Mouse (Mus musculus): ENCODE results near the gene Wscd1. TPM values are rescaled to one million over a fixed set of nuclear protein-coding genes. Genes with fewer than 3 reads are reported as not detected.

Gene Wscd1
- polyA plus RNA-seq, 1 experiment from 2014 or later = 20.4 TPM

GRCm38 (mm10) chr11:71764743-71765142, 15.0 kb downstream of the Wscd1 start:
- no peak overlapping the region for H3K4me2 ChIP-seq (ENCODE audit: low read length)
- no peaks in the 10 kb centered on the region for H3K9me3 ChIP-seq (replicated peaks; ENCODE audit: low read length)
- H3K36me3 ChIP-seq (ENCODE audit: insufficient read depth, low read length) = no peaks in the 10 kb centered on the region
- ATAC-seq (replicated peaks; ENCODE audit: low FRiP score, low read depth) (no peak), DNase-seq (ENCODE audit: low spot score) (no peak)
- H3K4me1 ChIP-seq (replicated peaks; ENCODE audit: insufficient read depth, low read length) = no peaks in the 10 kb centered on the region
- H3K27me3 ChIP-seq (ENCODE audit: insufficient read depth, low read length) = no peaks in the 10 kb centered on the region
- no peak overlapping the region for H3K9ac ChIP-seq (ENCODE audit: low read depth, low read length)
- no peak overlapping the region for H3K27ac ChIP-seq
- TF ChIP-seq CTCF (IDR thresholded peaks at IDR 0.05; ENCODE audit: low read depth) = no peak
- H3K4me3 ChIP-seq (replicated peaks; ENCODE audit: low read depth, low read length) = no peak overlapping the region
- WGBS = 66% methylated on average over 2 of the region's 2 CpGs

- Histone ChIP-seq H3K4me1 (replicated peaks; ENCODE audit: insufficient read depth, low read length) (no peaks in the 10 kb centered on the region), H3K27me3 (ENCODE audit: insufficient read depth, low read length) (no peaks in the 10 kb centered on the region), H3K9ac (ENCODE audit: low read depth, low read length) (no peak overlapping the region), H3K27ac (no peak overlapping the region), H3K4me2 (ENCODE audit: low read length) (no peak overlapping the region), H3K4me3 (replicated peaks; ENCODE audit: low read depth, low read length) (no peak overlapping the region), H3K36me3 (ENCODE audit: insufficient read depth, low read length) (no peaks in the 10 kb centered on the region), H3K9me3 (replicated peaks; ENCODE audit: low read length) (no peaks in the 10 kb centered on the region)
- ATAC-seq (replicated peaks; ENCODE audit: low FRiP score, low read depth) (no peak), DNase-seq (ENCODE audit: low spot score) (no peak)
- 61% methylated on average over 6 of the region's 6 CpGs for WGBS
- TF ChIP-seq CTCF (IDR thresholded peaks at IDR 0.05; ENCODE audit: low read depth) = no peak
Observed at GRCm38 (mm10) chr11:71765335-71765734, 15.6 kb downstream of the Wscd1 start.

GRCm38 (mm10) chr11:71766380-71766779, 16.7 kb downstream of the Wscd1 start:
- Histone ChIP-seq H3K4me3 (replicated peaks; ENCODE audit: low read depth, low read length) (no peak overlapping the region), H3K9ac (ENCODE audit: low read depth, low read length) (no peak overlapping the region), H3K4me1 (replicated peaks; ENCODE audit: insufficient read depth, low read length) (no peaks in the 10 kb centered on the region), H3K4me2 (ENCODE audit: low read length) (no peak overlapping the region), H3K36me3 (ENCODE audit: insufficient read depth, low read length) (no peaks in the 10 kb centered on the region), H3K27ac (no peak overlapping the region), H3K27me3 (ENCODE audit: insufficient read depth, low read length) (no peaks in the 10 kb centered on the region), H3K9me3 (replicated peaks; ENCODE audit: low read length) (no peaks in the 10 kb centered on the region)
- DNase-seq (ENCODE audit: low spot score) = no peak
- no peak for TF ChIP-seq CTCF (IDR thresholded peaks at IDR 0.05; ENCODE audit: low read depth)
- WGBS = 88% methylated on average over 1 of the region's 1 CpGs
- no peak for ATAC-seq (replicated peaks; ENCODE audit: low FRiP score, low read depth)

- no peak overlapping the region for H3K9ac ChIP-seq (ENCODE audit: low read depth, low read length)
- H3K9me3 ChIP-seq (replicated peaks; ENCODE audit: low read length) = no peaks in the 10 kb centered on the region
- H3K27ac ChIP-seq = no peak overlapping the region
- ATAC-seq (replicated peaks; ENCODE audit: low FRiP score, low read depth) = no peak
- no peak for DNase-seq (ENCODE audit: low spot score)
- WGBS = 84% methylated on average over 3 of the region's 3 CpGs
- no peak overlapping the region for H3K4me2 ChIP-seq (ENCODE audit: low read length)
- no peaks in the 10 kb centered on the region for H3K36me3 ChIP-seq (ENCODE audit: insufficient read depth, low read length)
- no peaks in the 10 kb centered on the region for H3K27me3 ChIP-seq (ENCODE audit: insufficient read depth, low read length)
- no peak for TF ChIP-seq CTCF (IDR thresholded peaks at IDR 0.05; ENCODE audit: low read depth)
- no peak overlapping the region for H3K4me3 ChIP-seq (replicated peaks; ENCODE audit: low read depth, low read length)
- H3K4me1 ChIP-seq (replicated peaks; ENCODE audit: insufficient read depth, low read length) = 0 out of 2 replicates have a peak, but pooled peaks cover 5% of the 10 kb centered on the region
Observed at GRCm38 (mm10) chr11:71767726-71768125, 18.0 kb downstream of the Wscd1 start.

GRCm38 (mm10) chr11:71769744-71770143, 20.0 kb downstream of the Wscd1 start:
- no peak for TF ChIP-seq CTCF (IDR thresholded peaks at IDR 0.05; ENCODE audit: low read depth)
- H3K9me3 ChIP-seq (replicated peaks; ENCODE audit: low read length) = no peaks in the 10 kb centered on the region
- no peaks in the 10 kb centered on the region for H3K36me3 ChIP-seq (ENCODE audit: insufficient read depth, low read length)
- peaks cover 5% of the 10 kb centered on the region; the same call in 1 of the 2 replicates for H3K4me1 ChIP-seq (replicated peaks; ENCODE audit: insufficient read depth, low read length)
- no peaks in the 10 kb centered on the region for H3K27me3 ChIP-seq (ENCODE audit: insufficient read depth, low read length)
- no peak overlapping the region for H3K4me3 ChIP-seq (replicated peaks; ENCODE audit: low read depth, low read length)
- DNase-seq (ENCODE audit: low spot score) (no peak), ATAC-seq (replicated peaks; ENCODE audit: low FRiP score, low read depth) (no peak)
- no peak overlapping the region for H3K27ac ChIP-seq
- no peak overlapping the region for H3K9ac ChIP-seq (ENCODE audit: low read depth, low read length)
- WGBS = 45% methylated on average over 8 of the region's 8 CpGs
- H3K4me2 ChIP-seq (ENCODE audit: low read length) = no peak overlapping the region

GRCm38 (mm10) chr11:71770479-71770878, 20.8 kb downstream of the Wscd1 start:
- TF ChIP-seq CTCF (IDR thresholded peaks at IDR 0.05; ENCODE audit: low read depth) = no peak
- WGBS = 41% methylated on average over 2 of the region's 2 CpGs
- Histone ChIP-seq H3K4me1 (replicated peaks; ENCODE audit: insufficient read depth, low read length) (peaks cover 5% of the 10 kb centered on the region; the same call in 1 of the 2 replicates), H3K9ac (ENCODE audit: low read depth, low read length) (no peak overlapping the region), H3K9me3 (replicated peaks; ENCODE audit: low read length) (no peaks in the 10 kb centered on the region), H3K4me3 (replicated peaks; ENCODE audit: low read depth, low read length) (no peak overlapping the region), H3K4me2 (ENCODE audit: low read length) (no peak overlapping the region), H3K36me3 (ENCODE audit: insufficient read depth, low read length) (no peaks in the 10 kb centered on the region), H3K27me3 (ENCODE audit: insufficient read depth, low read length) (no peaks in the 10 kb centered on the region), H3K27ac (no peak overlapping the region)
- no peak for ATAC-seq (replicated peaks; ENCODE audit: low FRiP score, low read depth)
- DNase-seq (ENCODE audit: low spot score) = no peak

GRCm38 (mm10) chr11:71771074-71771473, 21.4 kb downstream of the Wscd1 start:
- H3K9me3 ChIP-seq (replicated peaks; ENCODE audit: low read length) = no peaks in the 10 kb centered on the region
- no peak for ATAC-seq (replicated peaks; ENCODE audit: low FRiP score, low read depth)
- no peak for TF ChIP-seq CTCF (IDR thresholded peaks at IDR 0.05; ENCODE audit: low read depth)
- 83% methylated on average over 7 of the region's 7 CpGs for WGBS
- no peak overlapping the region for H3K9ac ChIP-seq (ENCODE audit: low read depth, low read length)
- no peak overlapping the region for H3K4me3 ChIP-seq (replicated peaks; ENCODE audit: low read depth, low read length)
- no peak overlapping the region for H3K27ac ChIP-seq
- H3K4me2 ChIP-seq (ENCODE audit: low read length) = no peak overlapping the region
- no peaks in the 10 kb centered on the region for H3K36me3 ChIP-seq (ENCODE audit: insufficient read depth, low read length)
- no peak for DNase-seq (ENCODE audit: low spot score)
- no peaks in the 10 kb centered on the region for H3K27me3 ChIP-seq (ENCODE audit: insufficient read depth, low read length)
- peaks cover 5% of the 10 kb centered on the region; the same call in 1 of the 2 replicates for H3K4me1 ChIP-seq (replicated peaks; ENCODE audit: insufficient read depth, low read length)
